Mouse (Mus musculus) left cerebral cortex, adult 9 months (tissue): ENCODE results near the gene Dohh.

Experiments used
- DNase-seq, 2 experiments: peaks; one replicate each; pipeline ENCODE4 v3.0.0; 2022; ENCODE audit warnings: low spot score in 2 of 2

Gene Dohh

DNA sequence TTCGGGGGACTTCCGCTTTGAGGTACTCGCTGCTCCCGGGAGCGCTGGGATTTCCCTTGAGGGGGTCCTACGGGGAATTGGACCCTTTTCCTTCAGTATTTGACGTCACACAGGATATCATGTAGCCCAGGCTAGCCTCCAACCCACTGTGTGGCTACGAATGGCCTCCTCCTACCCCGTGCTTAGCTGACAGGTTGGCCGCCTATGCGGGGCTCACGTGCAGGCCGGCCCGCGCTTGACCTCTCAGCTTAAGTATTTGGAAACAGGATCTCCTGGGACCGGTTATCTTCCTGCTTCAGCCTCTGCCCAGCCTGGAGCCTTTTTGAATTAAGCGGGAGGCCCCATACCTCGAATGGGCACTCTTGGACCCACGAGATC is 366 bp downstream of the Dohh start:
- no peak for DNase-seq

DNA sequence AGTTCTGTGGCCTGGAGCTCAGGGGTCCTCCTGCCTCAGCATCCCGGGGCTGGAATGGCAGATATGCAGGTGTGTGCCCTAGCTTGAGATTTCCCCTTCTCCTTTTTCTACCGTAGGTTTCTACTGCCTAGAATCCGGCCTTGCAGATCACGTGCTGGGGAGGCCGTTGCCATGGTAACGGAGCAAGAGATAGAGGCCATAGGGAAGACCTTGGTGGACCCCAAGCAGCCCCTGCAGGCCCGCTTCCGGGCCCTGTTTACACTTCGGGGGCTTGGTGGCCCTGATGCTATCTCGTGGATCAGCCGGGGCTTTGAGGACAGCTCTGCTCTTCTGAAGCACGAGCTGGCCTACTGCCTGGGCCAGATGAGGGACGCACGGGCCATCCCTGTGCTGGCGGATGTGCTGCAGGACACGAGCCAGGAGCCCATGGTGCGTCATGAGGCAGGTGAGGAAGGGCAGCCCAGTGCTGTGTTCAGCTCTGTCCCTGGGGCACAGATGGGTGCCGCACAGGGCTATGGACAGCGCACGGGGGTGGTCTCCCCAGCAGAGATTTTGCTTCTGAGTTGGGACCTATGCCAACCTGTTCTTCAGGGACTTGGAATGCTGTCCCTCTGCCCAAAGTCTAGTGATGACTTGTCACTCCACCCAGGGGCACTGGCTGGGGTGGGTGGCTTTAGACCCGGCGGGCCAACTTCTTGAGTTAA is 1.5 kb downstream of the Dohh start:
- DNase-seq = no peak

DNA sequence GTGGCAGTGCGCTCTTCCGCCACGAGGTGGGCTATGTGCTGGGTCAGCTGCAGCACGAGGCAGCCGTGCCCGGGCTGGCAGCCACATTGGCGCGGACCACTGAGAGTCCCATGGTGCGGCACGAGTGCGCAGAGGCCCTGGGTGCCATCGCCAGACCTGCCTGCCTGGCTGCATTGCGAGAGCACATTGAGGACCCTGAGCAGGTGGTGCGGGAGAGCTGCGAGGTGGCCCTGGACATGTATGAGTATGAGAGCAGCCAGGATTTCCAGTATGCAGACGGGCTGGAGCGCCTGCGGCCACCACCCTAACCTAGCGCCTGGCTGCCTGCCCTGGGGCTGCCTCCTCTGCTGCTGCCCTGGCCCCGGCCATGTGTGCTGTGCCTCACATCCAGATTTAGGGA is 3.5 kb downstream of the Dohh start:
- DNase-seq = no peak

DNA sequence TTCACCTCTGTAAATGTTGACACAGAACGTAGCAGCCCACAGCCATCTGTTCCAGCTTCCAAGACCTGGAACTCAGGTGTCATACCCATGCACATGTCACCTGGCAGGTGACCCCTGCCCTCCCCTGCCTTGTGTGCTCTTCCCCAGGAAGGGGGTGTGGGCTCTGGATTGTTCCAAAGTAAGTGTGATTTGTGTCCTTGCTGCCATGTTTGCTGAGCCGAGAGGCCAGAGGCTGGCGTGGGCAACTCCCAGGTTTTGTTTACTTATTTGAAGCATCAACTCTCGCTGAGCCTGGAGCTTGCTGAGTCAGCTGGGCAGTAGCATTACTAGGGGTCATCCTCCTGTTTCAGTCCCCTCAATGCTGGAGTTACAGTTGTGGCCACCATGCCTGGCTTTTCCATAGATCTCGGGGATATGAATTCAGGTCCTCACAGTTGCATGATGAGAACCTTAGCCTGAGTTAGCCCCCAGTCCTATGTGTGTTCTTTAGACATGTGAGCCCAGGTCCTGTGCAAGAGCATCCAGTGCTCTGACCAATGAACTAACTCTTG is 4.4 kb downstream of the Dohh start, which contains the start of gene Gm48552:
Gm48552 (plus strand) TSS at position 501 of the 551 bp plus-strand sequence.
- DNase-seq = no peak

DNA sequence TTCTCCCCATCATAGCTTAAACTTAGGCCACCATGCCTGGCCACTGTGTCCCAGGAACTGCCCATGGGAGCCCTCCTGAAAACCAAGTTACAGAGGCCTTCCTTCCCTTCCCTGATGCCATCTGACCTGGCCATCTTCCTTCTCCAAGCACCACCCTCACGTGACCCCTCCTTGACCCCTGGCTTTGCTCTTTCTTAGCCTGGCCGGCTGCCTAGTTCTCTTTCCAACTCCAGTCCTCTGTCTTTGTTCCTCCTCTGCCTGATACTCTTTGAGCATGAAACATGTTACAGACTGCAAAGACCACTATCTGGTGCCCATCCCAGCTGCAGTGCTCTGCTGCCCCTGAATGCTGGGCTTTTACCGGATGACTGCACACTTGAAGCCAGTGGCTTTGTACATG is 5.1 kb downstream of the Dohh start:
- DNase-seq = no peak

DNA sequence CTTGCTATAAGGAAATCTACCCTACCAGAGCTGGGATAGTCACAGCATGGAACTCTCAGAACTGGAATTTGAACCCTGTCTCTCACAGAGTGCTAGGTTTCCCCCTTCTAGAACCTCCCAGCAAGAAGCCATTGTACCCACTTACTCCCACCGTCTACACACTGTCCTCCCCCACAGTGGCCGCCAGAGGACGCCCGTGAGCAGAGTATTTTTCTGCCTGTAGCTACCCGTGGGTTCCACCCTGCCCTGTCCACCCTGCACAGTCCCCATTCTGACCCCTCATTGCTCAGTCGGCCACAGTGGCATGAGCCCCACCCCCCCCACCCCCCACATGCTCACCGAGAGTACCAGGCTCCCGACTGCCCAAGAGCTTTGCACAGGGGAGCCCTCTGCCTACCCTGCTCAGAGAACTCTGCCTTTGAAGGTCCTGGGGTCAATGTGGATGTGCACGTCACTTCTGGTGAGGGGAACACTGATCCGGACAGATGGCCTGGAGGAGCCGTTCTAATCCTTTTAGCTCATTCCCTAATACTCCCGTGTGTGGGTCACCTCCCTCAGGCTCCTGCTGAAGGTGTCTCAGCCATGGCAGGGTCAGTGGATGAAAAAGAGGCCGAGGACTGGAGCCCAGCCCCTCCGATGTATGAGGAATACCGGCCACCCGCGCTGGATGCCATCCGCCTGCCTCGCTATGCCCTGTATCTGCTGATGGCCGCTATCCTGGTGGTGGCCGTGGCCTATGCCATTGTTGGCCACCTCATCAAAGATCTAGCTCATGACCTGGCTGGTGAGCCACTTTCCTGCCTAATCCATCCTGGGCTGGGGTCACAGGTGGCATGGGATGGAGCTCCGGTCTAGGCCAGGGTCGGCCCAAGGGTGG is 5.8 kb downstream of the Dohh start:
- DNase-seq = peak in 1 of 2 experiments; percentile 75

DNA sequence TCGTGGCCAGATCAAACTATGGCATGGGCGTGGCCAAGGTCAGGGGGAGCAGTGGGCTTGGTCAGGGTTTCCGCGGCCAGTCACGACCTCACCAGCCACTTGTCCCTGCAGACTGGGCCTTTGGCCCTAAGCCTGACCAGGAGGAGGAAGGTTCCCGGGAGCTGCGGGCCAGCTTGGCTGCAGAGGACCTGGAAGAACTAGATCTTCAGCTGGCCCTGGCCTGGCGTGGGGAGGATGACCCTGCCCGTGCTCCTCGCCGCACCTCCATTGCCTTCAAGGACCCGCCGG is 6.4 kb downstream of the Dohh start:
- no peak for DNase-seq

DNA sequence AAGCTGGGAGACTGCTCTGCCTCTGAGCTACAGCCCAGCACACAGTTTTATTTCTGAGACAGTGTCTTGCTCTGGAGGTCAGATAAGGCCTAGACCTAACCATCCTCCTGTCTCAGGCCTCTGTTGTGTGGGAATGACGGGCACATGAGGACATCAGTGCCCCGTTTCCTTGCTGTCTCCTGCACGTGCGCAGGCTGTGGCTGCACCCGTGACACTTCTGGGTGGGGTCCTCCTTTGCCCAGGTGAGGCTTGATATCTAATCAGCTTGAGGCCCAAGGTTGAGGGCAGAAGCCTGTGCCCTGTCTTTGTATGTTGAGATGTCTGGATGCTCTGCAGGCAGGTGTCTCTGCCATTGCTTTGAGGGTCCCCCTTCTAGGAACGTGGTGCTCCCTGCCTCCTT is 8.0 kb downstream of the Dohh start:
- DNase-seq = no peak

DNA sequence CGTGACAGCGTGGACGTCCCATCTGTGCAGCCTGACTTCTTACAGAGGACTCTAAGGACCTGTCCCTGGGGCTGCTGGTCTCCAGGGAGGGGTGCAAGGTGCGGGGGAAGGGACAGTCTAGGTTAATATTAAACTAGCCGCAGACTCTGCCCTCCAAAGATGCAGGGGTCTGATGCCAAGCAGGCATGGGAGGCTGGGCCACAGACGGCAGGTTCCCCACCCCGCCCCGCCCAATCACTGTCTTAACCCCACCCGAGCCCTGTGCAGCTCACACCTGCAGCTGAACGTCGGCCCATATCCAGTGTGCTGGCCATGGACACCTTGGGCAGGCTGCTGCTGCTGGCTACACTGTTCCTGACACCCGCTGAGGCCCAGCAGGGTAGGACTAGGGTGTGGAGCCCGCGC is 8.6 kb downstream of the Dohh start, which contains the start of gene Smim24:
Smim24 (plus strand) TSS at position 271 of the 405 bp plus-strand sequence.
- DNase-seq = no peak

DNA sequence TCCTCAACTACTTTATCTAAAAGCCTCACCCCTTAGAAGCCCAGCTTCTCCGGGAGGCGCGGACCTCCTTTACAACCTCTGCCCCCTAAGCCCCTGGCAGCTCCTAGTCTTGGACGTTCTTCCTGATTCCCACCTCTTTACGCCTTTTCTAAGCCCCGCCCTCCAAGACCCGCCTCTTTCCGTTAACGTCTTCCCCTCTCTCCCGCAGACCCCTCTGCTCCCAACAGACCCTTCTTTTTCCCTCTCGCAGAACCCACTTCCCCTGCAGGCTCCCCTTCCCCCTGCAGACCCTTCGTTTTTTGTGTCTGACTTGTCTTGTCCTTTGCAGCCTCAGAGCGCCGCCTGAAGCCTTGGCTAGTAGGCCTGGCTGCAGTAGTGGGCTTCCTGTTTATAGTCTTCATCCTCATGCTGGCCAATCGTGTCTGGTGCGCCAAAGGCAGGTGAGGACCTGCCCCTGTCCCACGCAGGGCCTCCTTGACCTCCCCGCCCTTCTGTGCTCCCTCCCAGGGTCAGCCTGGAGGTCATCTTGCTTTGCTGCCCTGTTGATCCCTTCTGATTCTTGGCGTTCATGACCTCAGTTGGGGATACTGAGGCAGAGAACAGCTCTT is 9.3 kb downstream of the Dohh start:
- no peak for DNase-seq

DNA sequence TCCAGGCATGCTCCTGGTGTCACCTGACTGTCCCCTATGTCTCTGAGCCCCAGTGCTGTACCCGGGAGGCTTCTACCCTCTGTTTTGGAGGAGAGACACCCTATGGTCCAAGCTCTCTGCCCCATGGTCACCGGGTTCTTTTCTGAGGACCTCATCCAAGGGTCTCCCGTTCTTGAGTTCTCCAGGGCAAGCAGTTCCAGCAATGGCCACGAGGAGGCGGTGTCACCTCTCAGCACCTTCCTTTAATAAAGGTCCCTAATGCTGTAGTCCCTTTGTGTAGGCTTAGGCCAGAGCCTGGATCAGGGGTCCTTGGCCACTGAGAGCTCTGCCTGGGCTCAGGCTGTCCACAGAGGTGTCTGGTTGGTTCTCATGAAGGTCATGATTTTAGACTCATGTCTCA is 10.9 kb downstream of the Dohh start:
- peak in 1 of 2 experiments; percentile 67 for DNase-seq

DNA sequence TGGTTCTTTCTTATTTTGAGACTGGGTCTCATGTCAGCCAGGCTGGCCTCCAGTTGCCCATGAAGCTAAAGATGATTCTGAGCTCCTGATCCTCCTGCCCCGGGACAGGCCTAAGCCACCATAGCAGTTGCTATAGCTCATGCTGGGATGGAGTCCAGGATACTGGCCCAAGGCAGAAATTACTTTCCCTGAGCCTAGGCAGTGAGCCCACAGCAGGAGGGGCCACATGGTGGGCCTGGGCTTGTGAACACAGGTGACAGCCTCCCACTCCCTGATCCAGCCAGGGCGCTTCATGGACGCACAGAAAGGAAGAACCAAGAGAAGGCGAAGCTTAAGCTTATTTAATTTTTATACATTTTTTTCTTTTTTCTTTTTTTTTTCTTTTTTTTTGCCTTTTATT is 11.6 kb downstream of the Dohh start:
- DNase-seq = no peak

DNA sequence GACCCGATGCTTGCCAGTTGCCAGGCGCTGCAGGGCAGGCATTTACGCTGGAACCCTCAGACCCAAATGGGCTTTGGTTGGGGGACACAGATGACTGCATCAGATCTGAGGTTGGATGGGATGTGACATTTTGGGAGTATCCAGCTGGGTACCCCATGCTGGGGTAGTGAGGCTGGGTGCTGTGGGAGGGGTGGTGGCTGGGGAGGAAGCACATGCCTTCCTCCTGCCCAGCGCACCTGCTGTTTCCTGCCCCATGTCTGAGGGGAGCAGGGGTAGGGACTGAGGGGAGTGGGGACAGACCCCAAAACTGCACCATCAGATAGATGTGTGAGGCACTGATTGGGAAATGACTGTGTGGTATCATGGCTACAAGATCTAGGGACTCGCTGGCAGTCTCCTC is 12.5 kb downstream of the Dohh start:
- no peak for DNase-seq

DNA sequence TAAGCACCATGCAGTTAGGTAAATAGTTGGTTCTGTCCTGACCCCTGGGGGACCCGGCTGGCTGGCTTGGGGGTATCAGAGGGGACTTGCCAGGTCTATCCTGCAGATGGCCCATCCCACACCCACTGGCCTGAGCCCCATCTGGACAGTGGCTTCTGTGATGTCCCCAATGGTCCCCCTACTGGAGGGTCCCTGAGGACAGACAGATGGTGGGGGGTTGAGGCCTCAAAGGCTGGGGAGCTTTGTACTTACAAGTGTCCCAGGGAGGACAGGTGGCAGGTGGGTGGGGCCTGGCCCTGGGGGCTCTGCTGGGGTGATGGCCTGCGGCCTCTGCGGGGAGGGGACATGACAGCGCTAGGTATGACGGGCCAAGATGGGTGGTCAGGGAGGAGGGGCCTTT is 15.1 kb downstream of the Dohh start:
- no peak for DNase-seq

DNA sequence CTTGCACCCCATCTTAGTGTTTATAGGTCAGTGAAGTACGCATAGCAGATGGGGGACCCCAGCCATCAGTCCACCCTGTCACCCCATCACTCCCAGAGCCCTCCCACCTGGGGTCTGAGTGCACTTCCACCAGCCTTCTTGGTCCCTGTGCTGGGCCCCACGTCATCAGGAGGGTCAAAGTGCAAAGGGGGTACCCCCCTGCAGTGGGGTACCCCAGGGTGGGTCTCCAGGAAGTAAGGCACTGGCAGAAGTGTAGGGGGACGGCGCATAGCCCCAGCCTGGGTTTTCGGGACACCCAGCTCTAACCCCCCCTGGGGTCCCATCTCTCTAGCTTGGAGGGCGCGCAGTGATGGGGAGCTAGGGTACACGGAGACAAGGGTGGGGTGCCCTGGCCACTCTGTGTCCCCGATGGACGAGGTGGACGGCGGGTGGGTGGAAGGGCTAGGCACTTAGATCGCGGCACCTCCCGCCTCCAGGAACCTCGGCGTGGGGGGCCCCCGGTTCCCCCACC is 15.6 kb downstream of the Dohh start:
- no peak for DNase-seq

DNA sequence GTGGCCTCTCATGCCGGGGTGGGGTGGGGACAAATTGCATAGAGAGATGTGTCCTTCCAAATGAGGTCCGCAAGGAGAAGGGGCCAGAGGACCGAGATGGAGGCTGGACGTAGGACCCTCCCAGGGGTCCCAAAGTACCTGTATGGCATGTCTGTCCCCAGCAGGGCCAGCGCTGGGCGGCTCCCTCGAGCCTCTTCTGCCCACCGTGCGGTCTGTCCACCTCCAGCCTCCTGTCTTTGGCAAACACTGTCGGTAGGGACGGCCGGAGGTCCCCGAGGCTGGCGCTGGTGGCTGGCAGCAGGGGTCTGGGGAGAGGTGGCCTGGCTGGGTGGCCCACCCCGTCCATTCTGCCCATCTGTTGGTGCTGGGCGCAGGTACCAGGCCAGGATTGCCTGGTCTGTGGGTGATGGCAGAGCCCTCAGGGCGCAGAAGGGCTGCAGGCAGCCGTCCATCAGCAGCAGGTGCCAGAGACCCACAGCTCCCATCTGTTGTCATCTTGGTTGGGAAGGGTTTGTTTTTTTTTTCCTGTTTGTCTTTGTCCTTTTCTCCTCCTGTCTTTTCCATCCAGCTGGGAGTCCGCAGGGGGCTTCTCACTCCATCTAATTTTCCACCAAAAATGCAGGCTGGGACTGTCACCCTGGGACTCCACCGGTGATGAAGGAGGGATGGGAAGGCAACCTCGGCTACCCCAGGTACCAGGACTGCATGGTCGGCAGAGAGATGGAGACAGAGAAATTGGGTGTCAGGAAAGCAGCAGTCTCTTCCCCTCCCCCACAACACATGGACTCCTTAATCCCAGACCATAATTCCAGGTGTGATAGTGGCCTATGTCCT is 16.4 kb downstream of the Dohh start:
- no peak for DNase-seq

DNA sequence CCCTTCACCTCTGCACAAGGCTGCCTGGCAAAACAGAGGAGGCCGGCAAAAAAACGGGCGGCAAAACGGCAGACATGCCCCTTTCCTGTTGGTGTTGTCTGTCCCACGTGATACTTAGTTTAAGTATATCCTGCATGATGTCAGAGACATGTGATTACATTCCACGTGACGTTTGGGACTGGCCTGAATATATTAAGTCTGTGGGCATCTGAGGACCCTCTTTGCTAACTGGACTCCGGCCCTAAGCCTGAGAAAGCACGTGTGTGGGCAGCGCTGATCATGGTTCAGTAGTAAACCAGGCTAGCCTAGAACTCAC is 16.9 kb downstream of the Dohh start:
- peak in 1 of 2 experiments; percentile 56 for DNase-seq

DNA sequence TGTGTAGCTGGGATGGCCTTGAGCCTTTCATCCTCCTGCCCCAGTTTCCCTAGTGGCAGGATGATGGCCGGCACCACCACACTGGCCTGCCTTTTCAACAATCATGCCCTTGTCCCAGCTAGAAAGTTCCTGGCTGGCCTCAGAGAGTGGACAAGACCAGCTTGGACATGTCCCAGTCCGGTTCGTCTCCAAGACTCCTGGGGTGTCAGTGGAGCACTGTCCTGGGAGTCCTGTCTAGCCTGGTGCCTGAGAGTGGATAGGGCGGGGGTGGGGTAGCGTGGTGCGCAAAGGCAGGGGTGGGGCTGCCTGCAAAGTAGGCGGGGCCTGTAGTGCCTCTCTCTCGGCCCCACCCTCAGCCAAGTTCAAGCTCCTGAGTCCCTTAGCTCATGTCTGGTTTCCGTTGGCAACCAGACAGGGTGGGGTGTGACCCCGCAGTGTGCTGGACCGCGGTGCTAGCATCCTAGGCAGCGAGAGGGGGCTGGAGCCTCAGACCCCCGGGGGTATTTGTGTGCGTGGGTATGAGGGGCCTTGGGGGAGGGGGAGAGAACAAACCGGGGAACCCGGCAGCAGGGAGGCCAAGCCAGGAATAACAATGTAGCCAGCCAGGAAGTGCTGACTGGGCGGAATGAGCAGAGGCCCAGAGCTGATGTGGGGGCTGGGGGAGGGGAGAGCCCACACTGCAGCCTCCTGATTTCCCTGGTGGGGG is 17.4 kb downstream of the Dohh start:
- DNase-seq = peak in 1 of 2 experiments; percentile 57

DNA sequence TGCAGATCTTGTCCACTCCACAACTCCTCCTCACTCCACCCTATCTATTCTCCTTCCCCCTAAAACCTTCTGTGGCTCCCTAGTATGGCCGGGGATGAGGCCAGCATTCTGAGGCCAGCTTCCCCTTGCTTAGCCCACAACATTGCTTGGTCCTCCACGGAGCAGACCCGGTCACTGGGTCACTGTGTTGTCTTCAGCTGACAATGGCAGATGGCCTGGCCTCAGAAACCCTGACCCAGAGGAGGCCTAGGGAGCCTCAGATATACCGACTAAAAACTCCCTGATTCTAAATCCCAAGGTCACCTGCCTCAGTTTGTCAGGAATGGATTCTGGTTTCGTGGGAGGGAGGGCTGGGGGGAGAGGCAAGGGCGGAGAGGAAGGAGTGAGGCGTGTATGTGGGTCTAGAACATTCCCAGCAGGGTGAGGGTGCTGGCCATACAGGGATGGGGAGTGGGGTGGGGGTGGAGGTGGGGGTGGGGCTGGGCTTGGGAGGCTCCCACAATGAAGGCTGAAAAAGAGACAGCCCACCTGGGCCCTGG is 18.1 kb downstream of the Dohh start:
- DNase-seq = no peak

DNA sequence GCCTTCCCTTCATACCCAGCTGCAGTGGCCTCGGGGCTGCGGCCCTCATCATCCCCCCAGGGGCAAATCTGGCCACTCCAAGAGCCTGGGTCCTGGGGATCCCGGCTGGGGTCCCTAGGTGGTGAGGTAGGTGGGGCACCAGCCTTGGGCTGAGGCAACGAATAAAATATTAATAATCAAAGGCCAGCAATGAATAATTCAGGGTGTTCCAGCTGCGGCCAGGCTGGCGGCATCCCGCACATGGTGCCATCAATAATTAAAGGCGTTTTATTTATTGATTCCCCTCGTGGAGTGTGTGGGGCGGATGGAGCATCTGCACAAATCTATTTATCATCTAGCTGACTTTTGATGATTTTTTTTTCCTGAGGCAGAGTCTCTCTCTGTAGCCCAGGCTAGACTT is 19.3 kb downstream of the Dohh start:
- DNase-seq = no peak

DNA sequence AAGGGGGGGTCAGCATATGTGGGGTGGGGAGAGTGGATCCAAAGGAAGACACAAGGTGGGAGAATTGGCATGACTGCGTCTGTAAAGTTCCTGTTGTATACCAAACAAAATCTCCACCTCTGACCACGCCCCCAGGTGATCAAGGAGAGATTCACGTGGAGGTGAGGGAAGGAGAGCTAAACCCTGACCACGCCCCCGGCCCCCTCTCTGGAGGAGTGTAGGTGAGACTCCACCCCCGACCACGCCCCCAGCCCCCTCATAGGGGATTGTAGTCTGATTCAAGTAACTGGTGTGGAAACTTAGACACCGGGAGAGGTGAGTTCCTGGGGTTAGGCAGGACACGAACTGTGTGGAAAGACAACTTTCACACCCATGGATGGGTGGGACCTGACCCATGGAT is 19.9 kb downstream of the Dohh start:
- no peak for DNase-seq
